Mouse (Mus musculus): ENCODE measurements around the gene Lama2. TPM values are rescaled to one million over a fixed set of nuclear protein-coding genes. Genes with fewer than 3 reads are reported as not detected.

Gene Lama2
- total and polyA plus RNA-seq, 2 experiments from 2014 or later: 2.6 to 9.2 TPM

DNA sequence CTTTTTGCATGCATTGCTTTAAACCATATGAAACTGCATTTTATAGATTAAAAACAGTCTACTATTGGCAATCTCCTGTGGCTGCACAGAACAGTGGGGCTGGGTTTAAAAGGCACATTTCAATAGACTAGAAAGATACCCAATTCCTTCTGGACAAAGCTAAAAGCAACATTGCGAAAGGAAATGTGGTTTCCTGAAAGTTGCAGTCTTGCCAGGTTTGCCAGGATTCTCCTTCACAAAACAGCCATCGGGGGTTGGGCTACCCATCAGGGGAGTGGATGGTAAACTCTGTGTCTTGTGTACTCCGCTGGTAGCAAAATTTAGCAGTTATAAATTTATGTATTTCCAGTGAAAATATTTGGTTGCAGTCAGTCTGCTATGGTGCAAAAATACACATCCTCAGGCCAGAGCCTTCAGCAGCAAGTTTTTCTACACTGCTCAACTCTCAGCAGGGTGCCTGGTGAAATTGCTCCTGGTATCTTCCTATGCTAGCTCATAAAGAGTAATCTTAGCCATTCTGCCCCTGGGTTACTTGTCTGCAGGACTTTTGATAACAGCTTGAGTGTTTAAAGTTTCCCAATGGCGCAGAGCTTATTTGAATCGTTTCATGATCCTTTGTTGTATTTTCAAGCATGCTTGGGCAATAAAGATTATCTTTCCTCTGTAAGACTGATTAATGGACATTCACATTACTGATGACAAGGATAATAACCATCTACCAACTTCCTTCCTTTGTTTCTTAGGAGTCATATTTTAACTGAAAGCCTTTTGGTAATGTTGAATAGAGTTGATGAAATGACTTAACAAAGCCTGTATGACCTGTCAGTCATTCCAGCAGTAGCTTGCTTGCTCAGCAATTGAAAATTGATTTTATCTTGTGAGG, 205.7 kb downstream of the Lama2 start:
- WGBS: 73% methylated on average over 5 of the region's 5 CpGs
- DNase-seq (ENCODE audit: low spot score): no peak

DNA sequence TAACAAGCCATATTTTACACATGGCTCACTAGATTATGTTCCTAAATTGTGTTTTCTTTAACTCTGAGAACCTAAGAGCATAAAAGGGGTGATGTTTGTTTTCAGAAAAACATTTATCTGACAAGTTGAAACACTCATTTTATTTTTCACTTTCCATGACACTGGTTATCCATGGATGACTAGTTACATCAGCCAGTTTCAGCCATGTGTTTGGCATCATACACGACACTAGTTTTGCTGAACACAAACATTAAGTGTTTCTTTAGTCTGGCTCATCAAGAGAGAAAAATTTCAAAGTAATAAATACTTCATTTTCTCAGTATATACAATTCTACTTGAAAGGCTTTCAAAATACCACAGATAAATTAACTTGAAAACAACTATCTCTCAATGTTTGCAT, 228.8 kb downstream of the Lama2 start:
- no peaks in the 10 kb centered on the region for H3K4me1 ChIP-seq (ENCODE audit: insufficient read depth, low read length)
- WGBS: 83% methylated on average over 1 of the region's 1 CpGs
- TF ChIP-seq CTCF (IDR thresholded peaks at IDR 0.05): no peak
- no peak for ATAC-seq (ENCODE audit: low FRiP score)
- no peak for DNase-seq (ENCODE audit: low spot score)
- no peak overlapping the region for H3K9ac ChIP-seq (replicated peaks; ENCODE audit: low read length, poor library complexity, severe bottlenecking)
- no peaks in the 10 kb centered on the region for H3K9me3 ChIP-seq (ENCODE audit: low read length)
- H3K36me3 ChIP-seq (ENCODE audit: insufficient read depth, low read length): no peaks in the 10 kb centered on the region
- no peak overlapping the region for H3K4me3 ChIP-seq (ENCODE audit: low read depth, low read length)
- H3K27me3 ChIP-seq (ENCODE audit: insufficient read depth, low read length): no peaks in the 10 kb centered on the region
- H3K4me2 ChIP-seq (ENCODE audit: low read depth, low read length, poor library complexity, severe bottlenecking): no peak overlapping the region
- no peak overlapping the region for H3K27ac ChIP-seq (ENCODE audit: low read depth, low read length)

More for the DNA sequence above, 205.7 kb downstream of the Lama2 start:
- no peak for TF ChIP-seq CTCF (IDR thresholded peaks at IDR 0.05)
- Histone ChIP-seq H3K27ac (ENCODE audit: low read depth, low read length) (no peak overlapping the region), H3K4me2 (ENCODE audit: low read depth, low read length, poor library complexity, severe bottlenecking) (no peak overlapping the region), H3K4me3 (ENCODE audit: low read depth, low read length) (no peak overlapping the region), H3K36me3 (ENCODE audit: insufficient read depth, low read length) (no peaks in the 10 kb centered on the region), H3K9ac (replicated peaks; ENCODE audit: low read length, poor library complexity, severe bottlenecking) (no peak overlapping the region), H3K27me3 (ENCODE audit: insufficient read depth, low read length) (no peaks in the 10 kb centered on the region), H3K4me1 (ENCODE audit: insufficient read depth, low read length) (no peaks in the 10 kb centered on the region), H3K9me3 (ENCODE audit: low read length) (no peaks in the 10 kb centered on the region)
- ATAC-seq (ENCODE audit: low FRiP score): no peak

DNA sequence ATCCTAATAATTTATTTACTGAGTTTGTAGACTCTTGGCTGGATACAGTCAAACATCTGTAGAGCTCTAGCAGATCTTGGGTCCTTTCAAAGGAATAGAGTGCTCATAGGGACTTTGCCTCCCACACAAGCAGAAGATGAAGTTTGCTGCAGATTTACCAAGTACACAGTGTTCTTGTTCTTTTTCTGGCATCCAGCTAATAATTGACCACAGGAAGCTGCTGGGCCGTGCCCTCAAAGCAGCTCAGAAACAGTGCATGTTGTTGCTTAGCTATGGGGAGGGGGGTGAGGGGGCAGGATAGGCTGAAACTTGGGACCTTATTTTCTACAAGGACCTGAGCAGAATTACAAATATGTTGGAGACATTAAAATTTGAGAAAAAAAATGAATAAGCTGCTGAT, 232.0 kb downstream of the Lama2 start:
- no peak overlapping the region for H3K9ac ChIP-seq (replicated peaks; ENCODE audit: low read length, poor library complexity, severe bottlenecking)
- peak; percentile 35 for DNase-seq (ENCODE audit: low spot score)
- no peak overlapping the region for H3K4me3 ChIP-seq (ENCODE audit: low read depth, low read length)
- ATAC-seq (ENCODE audit: low FRiP score): no peak
- no peaks in the 10 kb centered on the region for H3K27me3 ChIP-seq (ENCODE audit: insufficient read depth, low read length)
- H3K4me1 ChIP-seq (ENCODE audit: insufficient read depth, low read length): no peaks in the 10 kb centered on the region
- H3K27ac ChIP-seq (ENCODE audit: low read depth, low read length): no peak overlapping the region
- no peak for TF ChIP-seq CTCF (IDR thresholded peaks at IDR 0.05)
- no peaks in the 10 kb centered on the region for H3K9me3 ChIP-seq (ENCODE audit: low read length)
- no peak overlapping the region for H3K4me2 ChIP-seq (ENCODE audit: low read depth, low read length, poor library complexity, severe bottlenecking)
- no peaks in the 10 kb centered on the region for H3K36me3 ChIP-seq (ENCODE audit: insufficient read depth, low read length)
- 68% methylated on average over 1 of the region's 1 CpGs for WGBS

- Histone ChIP-seq H3K9ac (replicated peaks; ENCODE audit: low read length, poor library complexity, severe bottlenecking) (no peak overlapping the region), H3K27ac (ENCODE audit: low read depth, low read length) (no peak overlapping the region), H3K36me3 (ENCODE audit: insufficient read depth, low read length) (no peaks in the 10 kb centered on the region), H3K4me1 (ENCODE audit: insufficient read depth, low read length) (no peaks in the 10 kb centered on the region), H3K27me3 (ENCODE audit: insufficient read depth, low read length) (no peaks in the 10 kb centered on the region), H3K9me3 (ENCODE audit: low read length) (no peaks in the 10 kb centered on the region), H3K4me2 (ENCODE audit: low read depth, low read length, poor library complexity, severe bottlenecking) (no peak overlapping the region), H3K4me3 (ENCODE audit: low read depth, low read length) (no peak overlapping the region)
- TF ChIP-seq CTCF (IDR thresholded peaks at IDR 0.05): no peak
- no peak for ATAC-seq (ENCODE audit: low FRiP score)
- DNase-seq (ENCODE audit: low spot score): peak; percentile 5
- WGBS: 78% methylated on average over 4 of the region's 4 CpGs
Measured at GRCm38 (mm10) chr10:27384636-27385035, 234.9 kb downstream of the Lama2 start.

GRCm38 (mm10) chr10:27382887-27383609, 236.5 kb downstream of the Lama2 start:
- ATAC-seq (ENCODE audit: low FRiP score): no peak
- DNase-seq (ENCODE audit: low spot score): no peak

GRCm38 (mm10) chr10:27378286-27378685, 241.3 kb downstream of the Lama2 start:
- ATAC-seq (ENCODE audit: low FRiP score) (no peak), DNase-seq (ENCODE audit: low spot score) (no peak)
- no peak overlapping the region for H3K9ac ChIP-seq (replicated peaks; ENCODE audit: low read length, poor library complexity, severe bottlenecking)
- no peak for TF ChIP-seq CTCF (IDR thresholded peaks at IDR 0.05)
- H3K4me3 ChIP-seq (ENCODE audit: low read depth, low read length): no peak overlapping the region
- 48% methylated on average over 1 of the region's 1 CpGs for WGBS
- H3K36me3 ChIP-seq (ENCODE audit: insufficient read depth, low read length): no peaks in the 10 kb centered on the region
- no peak overlapping the region for H3K27ac ChIP-seq (ENCODE audit: low read depth, low read length)
- no peaks in the 10 kb centered on the region for H3K9me3 ChIP-seq (ENCODE audit: low read length)
- H3K4me2 ChIP-seq (ENCODE audit: low read depth, low read length, poor library complexity, severe bottlenecking): no peak overlapping the region
- H3K4me1 ChIP-seq (ENCODE audit: insufficient read depth, low read length): no peaks in the 10 kb centered on the region
- no peaks in the 10 kb centered on the region for H3K27me3 ChIP-seq (ENCODE audit: insufficient read depth, low read length)

More at GRCm38 (mm10) chr10:27382887-27383609, 236.5 kb downstream of the Lama2 start:
- H3K27me3 ChIP-seq (ENCODE audit: insufficient read depth, low read length): no peaks in the 10 kb centered on the region
- no peak overlapping the region for H3K9ac ChIP-seq (replicated peaks; ENCODE audit: low read length, poor library complexity, severe bottlenecking)
- no peak overlapping the region for H3K27ac ChIP-seq (ENCODE audit: low read depth, low read length)
- no peak overlapping the region for H3K4me3 ChIP-seq (ENCODE audit: low read depth, low read length)
- no peaks in the 10 kb centered on the region for H3K36me3 ChIP-seq (ENCODE audit: insufficient read depth, low read length)
- no peak overlapping the region for H3K4me2 ChIP-seq (ENCODE audit: low read depth, low read length, poor library complexity, severe bottlenecking)
- WGBS: 39% methylated on average over 2 of the region's 2 CpGs
- no peaks in the 10 kb centered on the region for H3K9me3 ChIP-seq (ENCODE audit: low read length)
- no peaks in the 10 kb centered on the region for H3K4me1 ChIP-seq (ENCODE audit: insufficient read depth, low read length)
- TF ChIP-seq CTCF (IDR thresholded peaks at IDR 0.05): no peak
